Mouse (Mus musculus) heart, adult 10 weeks (tissue): ENCODE data around the gene Duox2. TPM values are rescaled to one million over a fixed set of nuclear protein-coding genes. Genes with fewer than 3 reads are reported as not detected.

Source experiments
- polyA plus RNA-seq: library from polyadenylated mRNA; stranded (reverse); fragments of 350-450 nt; fragmentation: Illumina TruSeq; extraction: RNeasy Lipid Tissue Mini Kit (QIAGEN cat#74804); gene quantifications from one replicate; pipeline ENCODE4 v1.2.3, GENCODE M21; 2014; ENCODE audit warnings: low read depth, low replicate concordance

The Duox2 gene
- polyA plus RNA-seq: 0.42 TPM

GRCm38 (mm10) chr2:122298096-122298499 lies at the start of gene Duox2:
TSS of gene Duox2 (minus strand) at chr2:122298449.

GRCm38 (mm10) chr2:122315372-122315771 lies 17.1 kb upstream of the Duox2 start, which contains the start of gene Duox1:
TSS of gene Duox1 (plus strand) at chr2:122315672.

GRCm38 (mm10) chr2:122313536-122313935 lies 15.3 kb upstream of the Duox2 start, which contains the start of gene Duoxa1:
TSS of gene Duoxa1 (minus strand) at chr2:122313730.

GRCm38 (mm10) chr2:122298596-122299490 lies 594 bp upstream of the Duox2 start, which contains the start of gene Duoxa2:
TSS of gene Duoxa2 (plus strand) at chr2:122298900.

GRCm38 (mm10) chr2:122234611-122235288 lies 63.5 kb downstream of the Duox2 start, which contains the start of gene Sord:
TSS of gene Sord (plus strand) at chr2:122234749.

Other genes starting within 250 kb of the Duox2 start
- gene Spg11, start 180.1 kb downstream of the Duox2 start, polyA plus RNA-seq: 7.4 TPM
- 461 TPM for gene B2m, start 150.8 kb downstream of the Duox2 start, polyA plus RNA-seq
- gene Trim69, start 137.7 kb downstream of the Duox2 start, polyA plus RNA-seq: 0.26 TPM
- gene Patl2, start 112.3 kb downstream of the Duox2 start, polyA plus RNA-seq: not detected
- gene Terb2, start 112.2 kb downstream of the Duox2 start, polyA plus RNA-seq: not detected
- 186 TPM for gene Sord, start 63.7 kb downstream of the Duox2 start, polyA plus RNA-seq
- gene Duoxa2, start 451 bp upstream of the Duox2 start, polyA plus RNA-seq: not detected
- 0.63 TPM for gene Duoxa1, start 15.3 kb upstream of the Duox2 start, polyA plus RNA-seq
- 0.29 TPM for gene Duox1, start 17.2 kb upstream of the Duox2 start, polyA plus RNA-seq
- gene Shf, start 70.7 kb upstream of the Duox2 start, polyA plus RNA-seq: 3.1 TPM
- 35.1 TPM for gene Slc28a2, start 128.0 kb upstream of the Duox2 start, polyA plus RNA-seq
- not detected for gene Gm14085, start 186.5 kb upstream of the Duox2 start, polyA plus RNA-seq